In genomic region chr8:91390369-91391020, GRCm38 (mm10) we compare ENCODE assay signal across 9 mouse cellular contexts.
A peak's percentile ranks its signal among the peaks of the same experiment; 100 is the strongest.
DNase-seq lines count a peak whose midpoint lies in the region; ATAC-seq lines count a peak whose summit lies in the region.
"Had no signal": no experiment of that assay in that cellular context is flagged by ENCODE, and none has a peak within 500 bp of the region (broad histone marks: within the 10 kb centered on the region; RNA-seq: fewer than 3 reads in every experiment).

No protein-coding gene starts in this region.

- peak; percentile 88 for ATAC-seq in hematopoietic stem cell, adult 5-6 weeks (replicated peaks in 1 of 2; ENCODE audit: insufficient read depth in 1 of 2, low FRiP score in 2 of 2, low TSS enrichment in 1 of 2, low read depth in 1 of 2, poor library complexity in 2 of 2, severe bottlenecking in 2 of 2)

- DNase-seq in cerebellum, adult 8-10 months = peak; percentile 16
- no peak for DNase-seq in cerebellum, adult 9-11 months
- DNase-seq in kidney, adult 9 months = peak; percentile 75
- DNase-seq in kidney, postnatal 4 days = no peak
- DNase-seq in A20 (ENCODE audit: low read depth, low spot score) = peak; percentile 63
- DNase-seq in adrenal gland, adult 2 months = no peak
- no peak for DNase-seq in layer of hippocampus, adult 11-12 months (ENCODE audit: low spot score)
- DNase-seq: thymus, postnatal 4 days had no signal

Comparison
In these comparisons a context has a peak if more than half of its experiments do, and no peak if none do; other contexts are left out.
1. DNase-seq: peak in cerebellum, adult 8-10 months (single experiment), kidney, adult 9 months (single experiment) and A20 (single experiment); none in cerebellum, adult 9-11 months (single experiment), kidney, postnatal 4 days (0 of 2), adrenal gland, adult 2 months (single experiment) and layer of hippocampus, adult 11-12 months (single experiment).